Mouse (Mus musculus) myocyte (in vitro differentiated cells): ENCODE measurements at regions not wholly inside any gene's neighbourhood (a gene's known extent, or its start where the extent isn't known, plus 50 kb on each side); places are given as distances from the start of the nearest gene placed in this dataset.

Experiments used
- MYOG ChIP-seq, 3 experiments: IDR thresholded peaks; one replicate each; pipeline ENCODE4 v1.6.1; 2011; ENCODE audit warnings: control low read depth in 2 of 3, low read depth in 2 of 3, mild to moderate bottlenecking in 2 of 3; ENCODE audit not compliant: insufficient read length in 2 of 3, control insufficient read depth in 1 of 3, insufficient read depth in 1 of 3
- POLR2AphosphoS2 ChIP-seq: IDR thresholded peaks from one replicate; pipeline ENCODE4 v1.6.1; 2011; ENCODE audit warnings: low read depth, control low read depth; ENCODE audit not compliant: insufficient read length

- TF ChIP-seq POLR2AphosphoS2 (no peak), MYOG (IDR thresholded peaks at IDR 0.05; ENCODE audit: control insufficient read depth in 1 of 3, insufficient read depth in 1 of 3, insufficient read length in 2 of 3, low read depth in 2 of 3) (no peak)
Observed at GRCm38 (mm10) chr8:126772194-126772593, 173.4 kb downstream of the Tomm20 start.
